Mouse (Mus musculus): ENCODE results near the gene Gm13420. TPM values are rescaled to one million over a fixed set of nuclear protein-coding genes. Genes with fewer than 3 reads are reported as not detected.
"Not testable (repeated sequence)": the region's sequence is repeated elsewhere in the genome, so short reads cannot be mapped to it uniquely, and the experiment has no call there.

Gene Gm13420
- total RNA-seq, 2 experiments from 2014 or later, result 1.2 to 1.7 TPM

GRCm38 (mm10) chr2:29739368-29739767, 12.1 kb downstream of the Gm13420 start:
- intact Hi-C loops (cut with DNase I), result no loop called here
- DNase-seq, result no peak

- no peak for DNase-seq
- intact Hi-C loops (cut with DNase I), result no loop called here
These were observed 12.7 kb downstream of the Gm13420 start for GRCm38 (mm10) chr2:29738799-29739198.

- intact Hi-C loops (cut with DNase I), result no loop called here
- DNase-seq, result no peak
These were observed 14.1 kb downstream of the Gm13420 start for GRCm38 (mm10) chr2:29737209-29737925.

GRCm38 (mm10) chr2:29735708-29736107, 15.8 kb downstream of the Gm13420 start:
- no peak for DNase-seq
- intact Hi-C loops (cut with DNase I), result no loop called here

GRCm38 (mm10) chr2:29733348-29733747, 18.1 kb downstream of the Gm13420 start:
- DNase-seq, result no peak
- intact Hi-C loops (cut with DNase I), result no loop called here

GRCm38 (mm10) chr2:29732559-29732958, 18.9 kb downstream of the Gm13420 start:
- intact Hi-C loops (cut with DNase I), result no loop called here
- DNase-seq, result no peak

- DNase-seq, result no peak
- intact Hi-C loops (cut with DNase I), result no loop called here
These were observed 19.9 kb downstream of the Gm13420 start for GRCm38 (mm10) chr2:29731545-29731944.

- intact Hi-C loops (cut with DNase I), result no loop called here
- no peak for DNase-seq
These were observed 22.0 kb downstream of the Gm13420 start for GRCm38 (mm10) chr2:29729500-29729899.

- no peak for DNase-seq
- intact Hi-C loops (cut with DNase I), result no loop called here
These were observed 26.7 kb downstream of the Gm13420 start for GRCm38 (mm10) chr2:29724664-29725365.

GRCm38 (mm10) chr2:29723132-29723531, 28.4 kb downstream of the Gm13420 start:
- no peak for DNase-seq
- intact Hi-C loops (cut with DNase I), result no loop called here

GRCm38 (mm10) chr2:29718581-29718980, 32.9 kb downstream of the Gm13420 start:
- intact Hi-C loops (cut with DNase I), result no loop called here

GRCm38 (mm10) chr2:29716691-29717090, 34.8 kb downstream of the Gm13420 start:
- no peak for DNase-seq
- intact Hi-C loops (cut with DNase I), result no loop called here

More at GRCm38 (mm10) chr2:29718581-29718980, 32.9 kb downstream of the Gm13420 start:
- DNase-seq, result no peak

GRCm38 (mm10) chr2:29716143-29716542, 35.3 kb downstream of the Gm13420 start:
- intact Hi-C loops (cut with DNase I), result no loop called here
- no peak for DNase-seq

GRCm38 (mm10) chr2:29714127-29714526, 37.4 kb downstream of the Gm13420 start:
- DNase-seq, result no peak
- intact Hi-C loops (cut with DNase I), result no loop called here

- intact Hi-C loops (cut with DNase I), result no loop called here
- DNase-seq, result no peak
These were observed 38.0 kb downstream of the Gm13420 start for GRCm38 (mm10) chr2:29713501-29713900.

GRCm38 (mm10) chr2:29711877-29712276, 39.6 kb downstream of the Gm13420 start:
- intact Hi-C loops (cut with DNase I), result no loop called here
- DNase-seq, result no peak

- no peak for DNase-seq
- intact Hi-C loops (cut with DNase I), result no loop called here
These were observed 40.4 kb downstream of the Gm13420 start for GRCm38 (mm10) chr2:29711038-29711437.

GRCm38 (mm10) chr2:29708209-29708608, 43.3 kb downstream of the Gm13420 start:
- DNase-seq; intact Hi-C loops (cut with DNase I): not testable (repeated sequence)

- peak; percentile 51 for DNase-seq
- intact Hi-C loops (cut with DNase I), result no loop called here
These were observed 43.8 kb downstream of the Gm13420 start for GRCm38 (mm10) chr2:29707731-29708130.

- peak; percentile 72 for DNase-seq
- intact Hi-C loops (cut with DNase I), result no loop called here
These were observed 44.5 kb downstream of the Gm13420 start for GRCm38 (mm10) chr2:29706726-29707620.

GRCm38 (mm10) chr2:29705493-29705892, 46.0 kb downstream of the Gm13420 start:
- intact Hi-C loops (cut with DNase I), result no loop called here
- DNase-seq, result peak; percentile 76
